Mouse (Mus musculus): Measurements from ENCODE around the gene Pde11a.

DNA sequence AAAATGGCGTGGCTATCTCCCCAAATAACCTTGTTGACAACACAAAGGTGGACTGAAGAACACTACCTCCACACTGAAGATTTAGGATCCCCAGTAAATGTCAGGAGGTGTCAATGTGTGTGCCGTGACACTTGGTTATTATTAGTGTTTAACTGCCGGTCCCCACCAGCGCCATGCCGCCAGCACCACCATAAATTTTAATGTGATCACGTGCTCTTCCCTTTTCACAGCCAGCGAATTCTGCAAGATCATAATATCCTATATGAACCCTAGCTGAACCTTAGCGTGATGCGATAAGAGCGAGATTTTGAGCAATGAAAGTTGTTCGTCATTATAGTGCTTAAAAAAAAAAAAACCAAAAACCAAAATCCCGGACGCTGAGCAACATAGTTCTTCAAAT is 269.3 kb downstream of the Pde11a start:
- TF ChIP-seq HCFC1 (IDR thresholded peaks at IDR 0.05; ENCODE audit: borderline replicate concordance, insufficient read depth, low read length): no peak
- TF ChIP-seq ZC3H11A (IDR thresholded peaks at IDR 0.05; ENCODE audit: borderline replicate concordance, low read depth, low read length): no peak
- TF ChIP-seq ZNF384 (IDR thresholded peaks at IDR 0.05; ENCODE audit: low read depth, low read length): no peak
- no peak for TF ChIP-seq CHD2 (IDR thresholded peaks at IDR 0.05; ENCODE audit: low read depth, low read length)
- TF ChIP-seq MAFK (IDR thresholded peaks at IDR 0.05; ENCODE audit: insufficient read depth, low read depth, low read length): no peak
